Mouse (Mus musculus) forebrain, embryonic 11.5 days (tissue): Measurements from ENCODE around the gene Tspear. TPM values are rescaled to one million over a fixed set of nuclear protein-coding genes. Genes with fewer than 3 reads are reported as not detected.
"Not testable (repeated sequence)": the region's sequence is repeated elsewhere in the genome, so short reads cannot be mapped to it uniquely, and the experiment has no call there.

Experiments used
- ATAC-seq: fragments of 200-750 bp; cut with Nextera tagmentation; replicated peaks from 2 replicates; pipeline ENCODE4 v1.8.0; 2017; ENCODE audit warnings: moderate TSS enrichment; ENCODE audit not compliant: low FRiP score
- DNase-seq: peaks from one replicate; pipeline ENCODE4 v3.0.0-alpha.2; 2017; ENCODE audit warnings: low spot score
- H3K27ac ChIP-seq: fragments of 300-500 bp; sonication (generic); 2 replicates; pipeline ENCODE4 v1.5.1; 2014; ENCODE audit warnings: low read depth, low read length
- H3K27me3 ChIP-seq: fragments of 300-500 bp; sonication (generic); 2 replicates; pipeline ENCODE4 v1.6.1; 2014; ENCODE audit warnings: mild to moderate bottlenecking, low read length, mixed read lengths; ENCODE audit not compliant: control insufficient read depth, insufficient read depth
- H3K36me3 ChIP-seq: fragments of 300-500 bp; sonication (generic); 2 replicates; pipeline ENCODE4 v1.6.1; 2014; ENCODE audit warnings: mild to moderate bottlenecking, low read length, moderate library complexity, mixed read lengths; ENCODE audit not compliant: control insufficient read depth, insufficient read depth
- H3K4me1 ChIP-seq: fragments of 300-500 bp; sonication (generic); replicated peaks from 2 replicates; pipeline ENCODE4 v1.6.1; 2014; ENCODE audit warnings: low read length, mixed read lengths; ENCODE audit not compliant: control insufficient read depth, insufficient read depth
- H3K4me2 ChIP-seq: fragments of 300-500 bp; sonication (generic); 2 replicates; pipeline ENCODE4 v1.6.1; 2014; ENCODE audit warnings: low read depth, mild to moderate bottlenecking, low read length, moderate library complexity, mixed read lengths; ENCODE audit not compliant: severe bottlenecking
- H3K4me3 ChIP-seq: fragments of 300-500 bp; sonication (generic); 2 replicates; pipeline ENCODE4 v1.5.1; 2014; ENCODE audit warnings: low read depth, low read length
- H3K9ac ChIP-seq: fragments of 300-500 bp; sonication (generic); 2 replicates; pipeline ENCODE4 v1.6.1; 2014; ENCODE audit warnings: low read length
- H3K9me3 ChIP-seq: fragments of 300-500 bp; sonication (generic); 2 replicates; pipeline ENCODE4 v1.6.1; 2016; ENCODE audit warnings: low read length, mixed read lengths; ENCODE audit not compliant: control insufficient read depth
- WGBS: fragments of 180-500 bp; shearing (Covaris S2); extraction: QIAGEN DNeasy Blood & Tissue Kit; methylation state at CpG from one replicate; pipeline ENCODE4 v1.1.7; 2014; 5-methylcytosine and 5-hydroxymethylcytosine counted together
- polyA plus RNA-seq: library from polyadenylated mRNA; unstranded; fragments of >200 nt; fragmentation: Nextera tagmentation; extraction: Ambion mirVana; gene quantifications from 2 replicates; pipeline ENCODE4 v1.2.1, GENCODE M21; 2014

The Tspear gene
- polyA plus RNA-seq, 1 experiment from 2014 or later: 1.5 TPM

- DNase-seq, ATAC-seq: not testable (repeated sequence)
- 71% methylated on average over 3 of the region's 3 CpGs for WGBS
These were observed 65.9 kb downstream of the Tspear start for GRCm38 (mm10) chr10:77752312-77752711.

GRCm38 (mm10) chr10:77753448-77753847 lies 67.1 kb downstream of the Tspear start:
- Histone ChIP-seq H3K9ac (no peak overlapping the region), H3K4me3 (no peak overlapping the region), H3K4me1 (no peaks in the 10 kb centered on the region), H3K27me3 (no peaks in the 10 kb centered on the region), H3K27ac (no peak overlapping the region), H3K9me3 (no peaks in the 10 kb centered on the region), H3K36me3 (no peaks in the 10 kb centered on the region), H3K4me2 (no peak overlapping the region)
- ATAC-seq: no peak
- no peak for DNase-seq

More at GRCm38 (mm10) chr10:77752312-77752711, 65.9 kb downstream of the Tspear start:
- not testable (repeated sequence) for H3K4me2 ChIP-seq, H3K9me3 ChIP-seq, H3K4me1 ChIP-seq, H3K27me3 ChIP-seq, H3K27ac ChIP-seq, H3K9ac ChIP-seq, H3K36me3 ChIP-seq, H3K4me3 ChIP-seq

- WGBS: no CpG with 5 or more reads among the region's 1 CpGs
- H3K9me3 ChIP-seq, H3K4me1 ChIP-seq, H3K4me3 ChIP-seq, DNase-seq, ATAC-seq, H3K9ac ChIP-seq, H3K27me3 ChIP-seq, H3K36me3 ChIP-seq, H3K27ac ChIP-seq, H3K4me2 ChIP-seq: not testable (repeated sequence)
These were observed 73.2 kb downstream of the Tspear start, which contains the start of gene Gm3233 for GRCm38 (mm10) chr10:77759582-77759981. Gm3233 (minus strand) TSS chr10:77759682.

DNA sequence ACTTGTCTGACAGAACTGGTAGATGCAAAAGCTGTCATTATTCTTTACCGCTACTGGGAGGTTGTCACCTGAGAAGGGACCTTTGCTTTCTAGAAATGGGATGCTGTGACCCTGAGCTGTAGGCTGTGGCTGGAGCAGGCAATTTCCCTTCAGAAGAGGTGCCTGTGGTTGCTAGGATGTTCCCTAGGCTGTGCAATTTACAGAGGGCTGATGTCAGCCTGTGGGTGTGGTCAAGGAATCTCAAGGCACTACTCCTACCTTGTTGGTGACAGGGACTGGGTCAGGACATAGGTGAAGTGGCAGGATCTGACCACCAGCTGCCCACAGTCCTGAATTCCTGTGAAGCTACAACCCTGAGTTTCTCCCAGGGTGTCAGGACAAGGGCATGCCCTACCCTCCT lies 83.4 kb downstream of the Tspear start:
- Histone ChIP-seq H3K36me3 (no peaks in the 10 kb centered on the region), H3K27me3 (no peaks in the 10 kb centered on the region), H3K4me3 (no peak overlapping the region), H3K4me1 (no peaks in the 10 kb centered on the region), H3K4me2 (no peak overlapping the region), H3K27ac (no peak overlapping the region), H3K9me3 (no peaks in the 10 kb centered on the region), H3K9ac (no peak overlapping the region)
- ATAC-seq (no peak), DNase-seq (no peak)
- WGBS: 71% methylated on average over 1 of the region's 1 CpGs

DNA sequence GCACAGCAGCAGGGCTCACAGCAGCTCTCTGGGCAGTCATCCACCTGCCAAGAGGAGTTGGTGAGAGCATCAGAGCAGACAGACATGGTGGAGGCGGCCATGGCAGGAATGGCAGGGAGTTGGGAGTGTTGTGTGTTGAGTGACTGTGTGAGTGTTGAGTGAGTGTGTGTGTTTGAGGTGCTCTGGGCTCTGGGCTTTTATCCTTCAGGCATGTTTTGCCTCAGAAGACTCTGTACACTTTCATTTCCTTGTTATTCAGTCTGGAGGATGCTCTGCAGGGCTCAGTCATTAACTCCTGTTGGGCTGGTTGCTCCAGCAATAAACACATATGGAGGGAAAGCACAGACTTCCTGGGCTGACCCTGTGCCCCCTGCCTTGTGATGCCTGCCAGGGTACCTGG lies 84.9 kb downstream of the Tspear start, which contains the start of gene Gm3238:
Gene Gm3238 (minus strand): TSS at position 101 of the 400 bp plus-strand sequence.
- not testable (repeated sequence) for H3K9ac ChIP-seq, H3K27ac ChIP-seq, H3K4me1 ChIP-seq, H3K9me3 ChIP-seq, H3K4me2 ChIP-seq, DNase-seq, H3K27me3 ChIP-seq, H3K36me3 ChIP-seq, ATAC-seq, H3K4me3 ChIP-seq
- 67% methylated on average over 1 of the region's 1 CpGs for WGBS

DNA sequence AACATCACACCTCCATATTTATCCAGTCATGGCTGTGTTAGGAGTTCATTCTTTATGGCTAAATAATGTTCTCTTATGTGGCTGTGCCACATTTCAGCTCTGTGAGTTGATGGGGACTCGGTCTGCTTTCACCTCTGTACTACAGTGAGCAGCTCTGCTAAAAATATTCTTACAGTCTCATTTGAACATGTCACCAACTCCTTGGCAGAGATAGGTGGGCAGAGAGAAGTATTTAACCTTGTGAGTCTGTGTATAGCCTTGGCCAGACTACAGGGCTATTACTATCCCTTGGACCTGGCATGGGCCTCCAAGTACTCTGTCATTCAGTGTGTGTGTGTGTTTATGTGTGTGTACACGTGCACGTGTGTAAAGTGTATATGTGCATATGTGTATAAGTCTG lies 85.8 kb downstream of the Tspear start:
- ATAC-seq, H3K9me3 ChIP-seq, H3K4me2 ChIP-seq, H3K4me1 ChIP-seq, H3K27ac ChIP-seq, H3K4me3 ChIP-seq, H3K9ac ChIP-seq, DNase-seq, H3K36me3 ChIP-seq, H3K27me3 ChIP-seq: not testable (repeated sequence)
- WGBS: 92% methylated on average over 2 of the region's 3 CpGs

GRCm38 (mm10) chr10:77776844-77777243 lies 90.5 kb downstream of the Tspear start, which contains the start of gene Gm7138:
Gm7138 (minus strand) TSS chr10:77776944.
- not testable (repeated sequence) for H3K36me3 ChIP-seq, H3K4me1 ChIP-seq, H3K4me2 ChIP-seq, H3K4me3 ChIP-seq, H3K27me3 ChIP-seq, H3K9me3 ChIP-seq, DNase-seq, H3K9ac ChIP-seq, ATAC-seq, H3K27ac ChIP-seq
- 55% methylated on average over 1 of the region's 1 CpGs for WGBS

DNA sequence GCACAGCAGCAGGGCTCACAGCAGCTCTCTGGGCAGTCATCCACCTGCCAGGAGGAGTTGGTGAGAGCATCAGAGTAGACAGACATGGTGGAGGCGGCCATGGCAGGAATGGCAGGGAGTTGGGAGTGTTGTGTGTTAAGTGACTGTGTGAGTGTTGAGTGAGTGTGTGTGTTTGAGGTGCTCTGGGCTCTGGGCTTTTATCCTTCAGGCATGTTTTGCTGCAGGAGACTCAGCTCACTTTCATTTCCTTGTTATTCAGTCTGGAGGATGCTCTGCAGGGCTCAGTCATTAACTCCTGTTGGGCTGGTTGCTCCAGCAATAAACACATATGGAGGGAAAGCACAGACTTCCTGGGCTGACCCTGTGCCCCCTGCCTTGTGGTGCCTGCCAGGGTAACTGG lies 96.1 kb downstream of the Tspear start, which contains the start of gene Gm3250:
Gene Gm3250 (minus strand): TSS at position 101 of the 400 bp plus-strand sequence.
- not testable (repeated sequence) for H3K27ac ChIP-seq, H3K9ac ChIP-seq, H3K9me3 ChIP-seq, H3K4me3 ChIP-seq, H3K27me3 ChIP-seq, H3K4me1 ChIP-seq, H3K36me3 ChIP-seq, H3K4me2 ChIP-seq, ATAC-seq, DNase-seq
- 67% methylated on average over 1 of the region's 1 CpGs for WGBS

DNA sequence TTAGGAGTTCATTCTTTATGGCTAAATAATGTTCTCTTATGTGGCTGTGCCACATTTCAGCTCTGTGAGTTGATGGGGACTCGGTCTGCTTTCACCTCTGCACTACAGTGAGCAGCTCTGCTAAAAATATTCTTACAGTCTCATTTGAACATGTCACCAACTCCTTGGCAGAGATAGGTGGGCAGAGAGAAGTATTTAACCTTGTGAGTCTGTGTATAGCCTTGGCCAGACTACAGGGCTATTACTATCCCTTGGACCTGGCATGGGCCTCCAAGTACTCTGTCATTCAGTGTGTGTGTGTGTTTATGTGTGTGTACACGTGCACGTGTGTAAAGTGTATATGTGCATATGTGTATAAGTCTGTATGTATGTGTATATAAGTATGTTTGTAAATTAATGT lies 97.0 kb downstream of the Tspear start:
- ATAC-seq, DNase-seq, H3K27me3 ChIP-seq, H3K27ac ChIP-seq, H3K36me3 ChIP-seq, H3K4me1 ChIP-seq, H3K4me2 ChIP-seq, H3K9ac ChIP-seq, H3K4me3 ChIP-seq, H3K9me3 ChIP-seq: not testable (repeated sequence)
- WGBS: 83% methylated on average over 1 of the region's 3 CpGs
